Mouse (Mus musculus): Measurements from ENCODE around the gene Syt16. TPM values are rescaled to one million over a fixed set of nuclear protein-coding genes. Genes with fewer than 3 reads are reported as not detected.
A peak's percentile ranks its signal among the peaks of the same experiment; 100 is the strongest.

Syt16 gene
- polyA plus RNA-seq, 1 experiment from 2014 or later: 1.8 TPM

- Histone ChIP-seq H3K4me1 (peaks cover 17% of the 10 kb centered on the region), H3K36me3 (replicated peaks) (no peaks in the 10 kb centered on the region), H3K9me3 (no peaks in the 10 kb centered on the region), H3K4me3 (no peak overlapping the region), H3K27ac (no peak overlapping the region), H3K27me3 (ENCODE audit: poor library complexity, severe bottlenecking) (no peaks in the 10 kb centered on the region)
- no peak for DNase-seq (ENCODE audit: extremely low spot score, low spot score)
- WGBS: 90% methylated on average over 1 of the region's 1 CpGs
Observed at GRCm38 (mm10) chr12:74089342-74090131, 92.1 kb downstream of the Syt16 start.

GRCm38 (mm10) chr12:74092546-74092945 is 95.1 kb downstream of the Syt16 start:
- H3K9me3 ChIP-seq: no peaks in the 10 kb centered on the region
- H3K27ac ChIP-seq: no peak overlapping the region
- WGBS: 82% methylated on average over 5 of the region's 5 CpGs

GRCm38 (mm10) chr12:74093110-74093509 is 95.6 kb downstream of the Syt16 start:
- H3K27ac ChIP-seq: no peak overlapping the region
- no peak for DNase-seq (ENCODE audit: extremely low spot score, low spot score)
- H3K9me3 ChIP-seq: no peaks in the 10 kb centered on the region; the same call in 1 of the 2 replicates
- H3K4me3 ChIP-seq: no peak overlapping the region
- no peaks in the 10 kb centered on the region for H3K36me3 ChIP-seq (replicated peaks)
- H3K27me3 ChIP-seq (ENCODE audit: poor library complexity, severe bottlenecking): no peaks in the 10 kb centered on the region
- peaks cover 13% of the 10 kb centered on the region for H3K4me1 ChIP-seq
- 89% methylated on average over 8 of the region's 8 CpGs for WGBS

More at GRCm38 (mm10) chr12:74092546-74092945, 95.1 kb downstream of the Syt16 start:
- H3K4me1 ChIP-seq: peaks cover 11% of the 10 kb centered on the region
- H3K4me3 ChIP-seq: no peak overlapping the region
- no peaks in the 10 kb centered on the region for H3K27me3 ChIP-seq (ENCODE audit: poor library complexity, severe bottlenecking)
- H3K36me3 ChIP-seq (replicated peaks): no peaks in the 10 kb centered on the region
- DNase-seq (ENCODE audit: extremely low spot score, low spot score): no peak

DNA sequence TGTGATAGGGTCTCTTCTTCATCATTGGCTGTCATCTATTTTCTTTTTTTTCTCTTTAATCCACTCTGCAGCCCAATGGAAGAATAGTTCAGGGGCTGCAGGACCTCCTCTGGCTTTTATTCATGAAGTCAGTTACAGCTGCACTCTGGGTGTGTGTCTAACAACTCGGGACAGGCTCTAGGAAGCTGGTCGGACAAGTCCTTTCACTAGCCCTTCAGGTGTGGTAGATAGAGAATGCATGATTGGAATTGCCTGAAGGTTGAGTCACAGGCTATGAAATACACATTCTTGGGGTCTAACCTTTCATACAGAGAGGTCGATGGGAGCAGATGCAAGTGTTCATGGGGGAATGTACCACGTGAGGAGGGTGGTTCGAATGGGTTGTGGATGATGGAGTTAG is 97.2 kb downstream of the Syt16 start:
- no peaks in the 10 kb centered on the region for H3K27me3 ChIP-seq (ENCODE audit: poor library complexity, severe bottlenecking)
- no peaks in the 10 kb centered on the region; the same call in 1 of the 2 replicates for H3K9me3 ChIP-seq
- WGBS: 86% methylated on average over 5 of the region's 5 CpGs
- no peak for DNase-seq (ENCODE audit: extremely low spot score, low spot score)
- peaks cover 28% of the 10 kb centered on the region for H3K4me1 ChIP-seq
- no peak overlapping the region for H3K27ac ChIP-seq
- H3K4me3 ChIP-seq: no peak overlapping the region
- H3K36me3 ChIP-seq (replicated peaks): no peaks in the 10 kb centered on the region

GRCm38 (mm10) chr12:74098572-74099290 is 101.3 kb downstream of the Syt16 start:
- no peaks in the 10 kb centered on the region for H3K36me3 ChIP-seq (replicated peaks)
- H3K9me3 ChIP-seq: no peaks in the 10 kb centered on the region; the same call in 1 of the 2 replicates
- H3K4me3 ChIP-seq: no peak overlapping the region
- WGBS: 64% methylated on average over 8 of the region's 8 CpGs
- H3K4me1 ChIP-seq: peaks cover 20% of the 10 kb centered on the region
- H3K27me3 ChIP-seq (ENCODE audit: poor library complexity, severe bottlenecking): no peaks in the 10 kb centered on the region
- 0 out of 2 replicates have a peak overlapping the region, but pooled peaks have one; percentile 5 for H3K27ac ChIP-seq
- DNase-seq (ENCODE audit: extremely low spot score, low spot score): peak; percentile 21

DNA sequence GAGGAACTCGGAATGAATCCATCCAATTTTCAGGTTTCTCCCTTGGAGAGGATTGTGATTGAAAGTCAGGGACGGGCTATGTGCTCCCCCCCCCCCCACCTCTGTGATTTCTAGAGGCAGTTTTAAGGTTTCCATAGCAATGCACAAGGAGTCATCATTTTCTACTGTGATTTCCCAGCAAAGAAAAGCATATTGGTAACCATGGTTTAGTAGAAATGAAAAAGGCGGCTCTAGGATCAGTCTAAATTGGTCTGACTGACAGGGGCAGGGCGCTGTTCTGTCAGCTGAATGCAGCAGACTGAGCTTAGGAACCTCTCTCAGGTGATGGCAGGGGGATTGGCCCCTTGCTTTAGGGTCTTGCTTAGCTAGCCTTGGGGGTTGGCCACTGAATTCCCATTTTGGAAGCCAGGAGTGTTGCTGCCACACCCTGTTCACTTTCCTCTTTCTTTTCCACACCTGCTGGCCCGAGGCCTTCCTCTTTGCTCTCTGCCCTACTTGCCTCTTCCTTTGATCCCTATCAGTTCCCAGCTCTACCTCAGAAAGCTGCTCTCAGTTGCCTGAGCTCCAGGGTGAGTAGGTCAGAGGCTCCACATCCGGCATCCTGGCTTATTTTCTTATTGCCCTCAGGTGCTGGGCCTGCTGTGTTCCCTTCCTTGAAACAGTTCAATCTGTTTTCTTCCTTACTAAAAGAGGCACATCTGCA is 108.5 kb downstream of the Syt16 start:
- Histone ChIP-seq H3K9me3 (no peaks in the 10 kb centered on the region), H3K27me3 (ENCODE audit: poor library complexity, severe bottlenecking) (no peaks in the 10 kb centered on the region), H3K4me1 (peaks cover 5% of the 10 kb centered on the region; the same call in 1 of the 2 replicates), H3K36me3 (replicated peaks) (no peaks in the 10 kb centered on the region), H3K4me3 (no peak overlapping the region), H3K27ac (no peak overlapping the region)
- WGBS: 75% methylated on average over 6 of the region's 6 CpGs
- no peak for DNase-seq (ENCODE audit: extremely low spot score, low spot score)

- H3K36me3 ChIP-seq (replicated peaks): no peaks in the 10 kb centered on the region
- 85% methylated on average over 4 of the region's 4 CpGs for WGBS
- no peaks in the 10 kb centered on the region for H3K9me3 ChIP-seq
- no peak overlapping the region for H3K4me3 ChIP-seq
- H3K27me3 ChIP-seq (ENCODE audit: poor library complexity, severe bottlenecking): no peaks in the 10 kb centered on the region
- H3K27ac ChIP-seq: no peak overlapping the region
- no peak for DNase-seq (ENCODE audit: extremely low spot score, low spot score)
- H3K4me1 ChIP-seq: peaks cover 5% of the 10 kb centered on the region; the same call in 1 of the 2 replicates
Observed at GRCm38 (mm10) chr12:74108663-74109081, 111.2 kb downstream of the Syt16 start.

DNA sequence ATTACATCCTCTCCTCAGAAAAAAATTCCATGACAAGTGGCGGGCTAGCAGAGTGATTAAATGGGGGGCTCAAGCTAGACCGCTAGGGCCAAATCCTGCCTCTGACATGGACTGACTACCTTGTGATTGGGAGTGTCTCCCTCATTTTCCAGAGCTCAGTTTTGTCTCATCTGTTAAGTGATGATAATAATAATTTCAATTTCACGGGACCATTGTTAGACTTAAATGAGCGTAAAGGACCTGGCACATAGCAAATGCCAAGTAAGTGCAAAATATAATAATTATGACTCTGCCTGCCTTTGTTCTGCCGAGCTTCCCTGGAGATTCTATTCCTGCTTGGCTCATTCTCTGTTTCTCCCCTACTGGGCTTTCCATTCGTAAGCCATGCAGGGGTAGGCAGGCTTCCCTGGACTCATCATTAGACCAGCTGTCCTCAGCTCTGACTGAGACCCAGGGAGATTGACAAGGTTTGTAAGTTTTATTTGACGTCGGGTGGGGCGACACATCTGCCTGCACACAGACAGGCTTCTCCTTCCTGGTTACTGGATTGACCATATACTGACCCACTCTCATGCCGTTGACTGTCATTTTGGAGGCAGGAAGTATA is 112.1 kb downstream of the Syt16 start:
- Histone ChIP-seq H3K27ac (no peak overlapping the region), H3K36me3 (replicated peaks) (no peaks in the 10 kb centered on the region), H3K27me3 (ENCODE audit: poor library complexity, severe bottlenecking) (no peaks in the 10 kb centered on the region), H3K4me1 (peaks cover 5% of the 10 kb centered on the region; the same call in 1 of the 2 replicates), H3K4me3 (no peak overlapping the region), H3K9me3 (no peaks in the 10 kb centered on the region)
- no peak for DNase-seq (ENCODE audit: extremely low spot score, low spot score)
- WGBS: 85% methylated on average over 10 of the region's 10 CpGs

- H3K4me1 ChIP-seq: no peaks in the 10 kb centered on the region
- H3K36me3 ChIP-seq (replicated peaks): no peaks in the 10 kb centered on the region
- H3K27me3 ChIP-seq (ENCODE audit: poor library complexity, severe bottlenecking): no peaks in the 10 kb centered on the region
- 89% methylated on average over 6 of the region's 6 CpGs for WGBS
- no peak overlapping the region for H3K27ac ChIP-seq
- H3K9me3 ChIP-seq: no peaks in the 10 kb centered on the region
- DNase-seq (ENCODE audit: extremely low spot score, low spot score): no peak
- H3K4me3 ChIP-seq: no peak overlapping the region
Observed at GRCm38 (mm10) chr12:74116825-74117224, 119.4 kb downstream of the Syt16 start.

DNA sequence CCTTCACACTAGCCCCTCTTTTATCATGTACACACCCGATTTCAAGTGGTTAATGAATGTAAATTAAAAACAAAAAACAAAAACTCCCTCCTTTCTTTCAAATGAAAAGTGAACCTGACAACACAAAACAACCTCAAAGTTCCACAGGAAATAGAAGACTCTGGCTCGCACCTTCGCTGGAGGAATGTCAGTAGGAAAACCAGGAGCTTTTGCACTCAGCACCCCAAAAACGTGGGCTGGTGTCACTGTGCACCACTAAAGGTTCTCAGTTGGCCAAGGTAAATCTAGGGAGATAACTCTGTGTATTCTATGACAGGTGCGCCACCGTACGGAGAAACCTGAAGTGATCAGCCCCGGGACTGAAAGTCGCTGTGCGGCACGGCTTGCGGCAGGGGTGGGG is 128.3 kb downstream of the Syt16 start:
- Histone ChIP-seq H3K27ac (no peak overlapping the region), H3K4me3 (no peak overlapping the region), H3K36me3 (replicated peaks) (0 out of 2 replicates have a peak, but pooled peaks cover 3% of the 10 kb centered on the region), H3K9me3 (peaks cover 9% of the 10 kb centered on the region), H3K27me3 (ENCODE audit: poor library complexity, severe bottlenecking) (no peaks in the 10 kb centered on the region), H3K4me1 (no peaks in the 10 kb centered on the region)
- no peak for DNase-seq (ENCODE audit: extremely low spot score, low spot score)
- WGBS: 87% methylated on average over 12 of the region's 12 CpGs

DNA sequence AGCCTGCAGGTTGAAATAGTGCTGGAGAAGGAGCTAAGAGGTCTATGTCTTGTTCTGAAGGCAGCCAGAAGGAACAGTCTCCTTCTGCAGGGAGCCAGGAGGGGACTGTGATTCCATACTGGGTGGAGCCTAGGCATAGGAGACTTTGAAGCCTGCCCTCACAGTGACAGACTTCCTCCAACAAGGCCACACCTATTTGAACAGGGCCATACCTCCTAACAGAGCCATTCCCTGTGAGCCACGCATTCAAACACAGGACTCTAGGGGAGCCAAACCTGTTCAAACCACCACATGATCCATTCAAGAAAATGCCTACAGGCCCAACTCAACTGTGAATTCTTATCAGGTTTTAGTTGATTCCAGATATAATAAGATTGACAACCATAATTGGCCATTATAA is 130.8 kb downstream of the Syt16 start:
- whole genome bisulfite sequencing: 74% methylated on average over 1 of the region's 1 CpGs
- Histone ChIP-seq H3K4me1 (peaks cover 11% of the 10 kb centered on the region), H3K27ac (no peak overlapping the region), H3K27me3 (ENCODE audit: poor library complexity, severe bottlenecking) (no peaks in the 10 kb centered on the region), H3K36me3 (replicated peaks) (0 out of 2 replicates have a peak, but pooled peaks cover 3% of the 10 kb centered on the region), H3K9me3 (peaks cover 9% of the 10 kb centered on the region), H3K4me3 (no peak overlapping the region)
- no peak for DNase-seq (ENCODE audit: extremely low spot score, low spot score)

DNA sequence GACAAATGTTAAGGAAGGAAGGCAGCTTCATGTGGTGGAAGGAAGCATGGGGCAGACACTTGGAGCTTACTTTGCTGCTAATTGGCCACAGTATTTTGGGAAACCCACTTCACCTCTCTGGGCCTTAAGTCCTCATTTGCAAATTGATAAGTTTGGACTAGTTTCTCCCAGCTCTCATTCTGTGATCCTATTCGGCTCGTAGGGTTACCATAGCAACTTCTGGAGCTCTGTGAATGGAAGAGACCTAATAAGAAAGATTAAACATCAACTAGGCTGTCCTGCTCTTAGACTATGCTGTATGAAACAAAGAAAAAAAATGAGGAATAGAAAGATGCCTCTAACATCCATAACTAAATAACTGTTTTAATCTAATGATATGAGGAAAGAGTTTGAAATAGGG is 134.3 kb downstream of the Syt16 start:
- Histone ChIP-seq H3K4me1 (peaks cover 11% of the 10 kb centered on the region), H3K27me3 (ENCODE audit: poor library complexity, severe bottlenecking) (no peaks in the 10 kb centered on the region), H3K9me3 (peaks cover 6% of the 10 kb centered on the region; the same call in 1 of the 2 replicates), H3K27ac (no peak overlapping the region), H3K4me3 (no peak overlapping the region), H3K36me3 (replicated peaks) (no peaks in the 10 kb centered on the region)
- 50% methylated on average over 2 of the region's 2 CpGs for WGBS
- no peak for DNase-seq (ENCODE audit: extremely low spot score, low spot score)

Data from forebrain, embryonic 10.5 days (tissue).